Mouse (Mus musculus) liver, postnatal 0 days (tissue): ENCODE results near the gene Sele.

Source experiments
- CTCF ChIP-seq: sonication (generic); IDR thresholded peaks from 2 replicates; pipeline ENCODE4 v1.5.1; 2016; ENCODE audit warnings: antibody characterized with exemption, low read depth
- EP300 ChIP-seq: IDR thresholded peaks from 2 replicates; pipeline ENCODE4 v1.6.1; 2016; ENCODE audit warnings: antibody characterized with exemption, low read depth, mild to moderate bottlenecking

- TF ChIP-seq CTCF (no peak), EP300 (no peak)
Observed at GRCm38 (mm10) chr1:164073803-164074202, 25.8 kb downstream of the Sele start.
